Mouse (Mus musculus) midbrain, embryonic 10.5 days (tissue): ENCODE data around the gene Raph1. TPM values are rescaled to one million over a fixed set of nuclear protein-coding genes. Genes with fewer than 3 reads are reported as not detected.

Experiments used
- DNase-seq: peaks from one replicate; pipeline ENCODE4 v3.0.0-alpha.2; 2017; ENCODE audit warnings: low spot score
- H3K27ac ChIP-seq: fragments of 300-500 bp; sonication (generic); replicated peaks from 2 replicates; pipeline ENCODE4 v1.5.1; 2016; ENCODE audit warnings: mild to moderate bottlenecking
- H3K27me3 ChIP-seq: fragments of 300-500 bp; sonication (generic); 2 replicates; pipeline ENCODE4 v1.6.1; 2016; ENCODE audit warnings: low read depth, mild to moderate bottlenecking; ENCODE audit not compliant: poor library complexity, severe bottlenecking
- H3K36me3 ChIP-seq: fragments of 300-500 bp; sonication (generic); 2 replicates; pipeline ENCODE4 v1.6.1; 2016; ENCODE audit warnings: mild to moderate bottlenecking, moderate library complexity
- H3K4me1 ChIP-seq: fragments of 300-500 bp; sonication (generic); 2 replicates; pipeline ENCODE4 v1.6.1; 2016
- H3K4me3 ChIP-seq: fragments of 300-500 bp; sonication (generic); 2 replicates; pipeline ENCODE4 v1.5.1; 2016; ENCODE audit warnings: mild to moderate bottlenecking, moderate library complexity
- H3K9me3 ChIP-seq: fragments of 300-500 bp; sonication (generic); replicated peaks from 2 replicates; pipeline ENCODE4 v1.6.1; 2016; ENCODE audit warnings: mild to moderate bottlenecking
- WGBS: fragments of 180-500 bp; shearing (Covaris S2); methylation state at CpG from one replicate; pipeline ENCODE4 v1.1.7; 2016; 5-methylcytosine and 5-hydroxymethylcytosine counted together
- polyA plus RNA-seq: library from polyadenylated mRNA; unstranded; fragments of >200 nt; fragmentation: Nextera tagmentation; extraction: Ambion mirVana; gene quantifications from 2 replicates; pipeline ENCODE4 v1.2.1, GENCODE M21; 2016

Gene Raph1
- polyA plus RNA-seq, 1 experiment from 2014 or later = 19.9 TPM

DNA sequence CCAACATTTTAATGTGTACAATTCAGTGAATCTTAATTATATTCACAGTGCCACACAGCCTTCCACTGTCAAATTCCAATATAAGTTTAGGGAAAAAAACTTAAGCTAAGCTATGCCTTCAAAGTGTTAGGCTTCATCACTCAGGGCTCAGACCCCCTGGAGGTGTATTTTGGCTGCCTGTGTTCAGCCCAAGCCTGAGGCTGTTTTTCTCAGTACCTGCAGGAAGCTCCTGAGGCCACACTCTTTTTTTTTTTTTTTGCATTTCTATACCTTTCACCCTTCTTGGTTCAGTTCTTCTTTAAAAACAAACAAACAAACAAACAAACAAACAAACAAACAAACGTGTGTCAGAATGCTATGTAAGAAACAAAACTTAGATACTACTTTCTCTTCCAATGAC lies 23.2 kb downstream of the Raph1 start:
- Histone ChIP-seq H3K36me3 (peaks cover 18% of the 10 kb centered on the region), H3K27me3 (no peaks in the 10 kb centered on the region), H3K4me3 (no peak overlapping the region), H3K9me3 (peaks cover 15% of the 10 kb centered on the region), H3K27ac (no peak overlapping the region), H3K4me1 (no peaks in the 10 kb centered on the region)
- DNase-seq = no peak
- WGBS = 35% methylated on average over 1 of the region's 1 CpGs

GRCm38 (mm10) chr1:60539272-60539671 lies 27.6 kb downstream of the Raph1 start:
- Histone ChIP-seq H3K36me3 (no peaks in the 10 kb centered on the region), H3K27ac (no peak overlapping the region), H3K9me3 (no peaks in the 10 kb centered on the region), H3K4me1 (no peaks in the 10 kb centered on the region), H3K4me3 (no peak overlapping the region), H3K27me3 (no peaks in the 10 kb centered on the region)
- WGBS = 94% methylated on average over 3 of the region's 3 CpGs
- no peak for DNase-seq

GRCm38 (mm10) chr1:60534932-60535331 lies 32.0 kb downstream of the Raph1 start:
- no peaks in the 10 kb centered on the region for H3K27me3 ChIP-seq
- H3K9me3 ChIP-seq = no peaks in the 10 kb centered on the region
- peaks cover 31% of the 10 kb centered on the region for H3K36me3 ChIP-seq
- WGBS = 94% methylated on average over 2 of the region's 2 CpGs
- DNase-seq = no peak
- H3K4me3 ChIP-seq = no peak overlapping the region
- H3K27ac ChIP-seq = no peak overlapping the region
- no peaks in the 10 kb centered on the region for H3K4me1 ChIP-seq

- H3K4me3 ChIP-seq = no peak overlapping the region
- no peaks in the 10 kb centered on the region for H3K27me3 ChIP-seq
- 90% methylated on average over 2 of the region's 2 CpGs for WGBS
- no peaks in the 10 kb centered on the region for H3K4me1 ChIP-seq
- H3K36me3 ChIP-seq = peaks cover 71% of the 10 kb centered on the region
- H3K27ac ChIP-seq = no peak overlapping the region
- H3K9me3 ChIP-seq = no peaks in the 10 kb centered on the region
- DNase-seq = no peak
Observed at GRCm38 (mm10) chr1:60530636-60531035, 36.3 kb downstream of the Raph1 start.

GRCm38 (mm10) chr1:60530107-60530506 lies 36.8 kb downstream of the Raph1 start:
- H3K36me3 ChIP-seq = peaks cover 77% of the 10 kb centered on the region

DNA sequence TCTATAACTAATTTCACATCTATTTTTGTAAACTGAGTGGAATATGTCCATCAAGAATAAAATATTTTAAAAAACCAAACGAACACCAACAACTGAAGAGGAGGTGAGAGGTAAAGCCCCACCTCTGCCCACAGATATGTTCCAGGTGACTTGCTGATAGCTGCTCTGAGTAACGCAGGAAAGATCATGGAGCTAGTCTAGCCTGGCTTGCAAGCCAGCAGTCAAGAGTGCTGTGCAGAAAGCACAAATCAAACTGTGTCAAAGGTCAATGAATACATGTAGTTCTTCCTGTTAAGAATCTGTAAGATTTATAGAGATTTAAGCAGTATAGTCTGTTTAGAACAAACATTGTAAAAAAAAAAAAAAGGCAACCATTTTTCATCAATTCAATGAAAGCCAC lies 56.3 kb downstream of the Raph1 start:
- no peaks in the 10 kb centered on the region for H3K4me1 ChIP-seq
- H3K27ac ChIP-seq = no peak overlapping the region
- H3K27me3 ChIP-seq = no peaks in the 10 kb centered on the region
- H3K4me3 ChIP-seq = no peak overlapping the region
- no peak for DNase-seq
- 87% methylated on average over 2 of the region's 2 CpGs for WGBS
- peaks cover 27% of the 10 kb centered on the region for H3K36me3 ChIP-seq
- no peaks in the 10 kb centered on the region for H3K9me3 ChIP-seq

More at GRCm38 (mm10) chr1:60530107-60530506, 36.8 kb downstream of the Raph1 start:
- Histone ChIP-seq H3K27ac (no peak overlapping the region), H3K27me3 (no peaks in the 10 kb centered on the region), H3K4me3 (no peak overlapping the region), H3K4me1 (no peaks in the 10 kb centered on the region), H3K9me3 (no peaks in the 10 kb centered on the region)
- DNase-seq = no peak
- WGBS = 91% methylated on average over 6 of the region's 6 CpGs

- WGBS = 88% methylated on average over 5 of the region's 5 CpGs
- no peak overlapping the region for H3K4me3 ChIP-seq
- DNase-seq = no peak
- H3K4me1 ChIP-seq = no peaks in the 10 kb centered on the region
- peaks cover 45% of the 10 kb centered on the region for H3K36me3 ChIP-seq
- H3K9me3 ChIP-seq = no peaks in the 10 kb centered on the region
- no peak overlapping the region for H3K27ac ChIP-seq
- H3K27me3 ChIP-seq = no peaks in the 10 kb centered on the region
Observed at GRCm38 (mm10) chr1:60503456-60503855, 63.4 kb downstream of the Raph1 start.

DNA sequence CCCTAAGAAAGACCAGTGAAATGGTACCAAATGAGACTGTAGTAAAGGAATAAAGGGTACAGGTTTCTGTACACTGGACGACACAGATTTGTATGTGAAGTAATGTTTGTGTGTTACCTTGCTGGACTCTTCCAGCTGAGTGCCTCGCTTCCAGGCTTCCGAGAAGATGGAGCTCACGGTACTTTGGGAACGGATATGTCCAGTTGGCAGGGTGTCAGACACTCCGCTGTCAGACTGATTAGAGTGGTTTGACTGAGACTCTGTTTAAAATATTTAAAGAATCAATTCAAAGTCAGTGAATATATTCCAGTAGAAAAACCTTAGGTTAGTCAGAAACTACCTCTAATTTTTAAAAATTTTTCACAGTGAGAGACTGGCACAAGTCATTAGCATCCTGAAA lies 73.5 kb downstream of the Raph1 start:
- H3K27ac ChIP-seq = no peak overlapping the region
- peaks cover 98% of the 10 kb centered on the region for H3K36me3 ChIP-seq
- H3K9me3 ChIP-seq = no peaks in the 10 kb centered on the region
- no peak for DNase-seq
- no peak overlapping the region for H3K4me3 ChIP-seq
- no peaks in the 10 kb centered on the region for H3K4me1 ChIP-seq
- 93% methylated on average over 6 of the region's 6 CpGs for WGBS
- H3K27me3 ChIP-seq = no peaks in the 10 kb centered on the region

DNA sequence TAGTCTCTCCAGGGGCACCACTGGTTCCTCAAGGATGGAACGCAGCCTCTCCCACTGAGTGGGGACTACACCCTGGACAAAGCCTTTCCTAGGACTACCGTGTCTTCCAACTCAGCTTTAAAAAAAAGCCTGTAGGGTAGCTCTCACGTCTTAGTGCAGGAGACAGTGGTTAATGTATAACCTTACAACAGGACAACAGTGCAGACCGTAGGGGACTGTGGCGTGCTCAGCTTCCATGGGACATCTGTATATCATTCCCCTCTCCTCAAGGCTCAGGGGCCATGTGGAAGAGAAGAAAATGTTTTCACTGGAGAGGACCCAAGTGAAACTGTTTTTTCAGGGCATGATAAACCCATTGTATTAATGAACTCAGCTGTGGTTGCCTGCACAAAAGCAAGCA lies 74.5 kb downstream of the Raph1 start:
- Histone ChIP-seq H3K9me3 (no peaks in the 10 kb centered on the region), H3K36me3 (peaks cover 98% of the 10 kb centered on the region), H3K27ac (no peak overlapping the region), H3K4me3 (no peak overlapping the region), H3K4me1 (no peaks in the 10 kb centered on the region), H3K27me3 (no peaks in the 10 kb centered on the region)
- no peak for DNase-seq
- 92% methylated on average over 5 of the region's 5 CpGs for WGBS

DNA sequence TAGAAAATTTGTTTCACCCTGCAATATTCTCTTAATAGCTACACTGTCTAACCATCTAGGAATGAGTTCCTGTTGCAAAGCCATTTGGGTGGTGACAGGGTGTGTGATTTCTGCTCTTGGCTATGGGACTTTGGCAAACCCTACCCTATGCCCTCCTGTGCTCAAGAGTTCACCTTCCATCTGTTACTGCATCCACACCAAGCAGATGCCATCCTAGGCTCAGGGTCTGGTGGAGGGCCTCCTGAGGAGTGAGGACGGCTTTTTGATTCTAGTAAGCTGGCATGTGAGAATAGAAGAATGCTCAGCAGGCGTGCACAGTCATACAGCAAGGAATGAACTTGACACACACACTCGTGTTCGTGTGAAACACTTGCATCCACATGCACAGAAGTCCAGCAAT lies 76.4 kb downstream of the Raph1 start:
- no peak overlapping the region for H3K27ac ChIP-seq
- peaks cover 93% of the 10 kb centered on the region for H3K36me3 ChIP-seq
- 85% methylated on average over 4 of the region's 4 CpGs for WGBS
- H3K27me3 ChIP-seq = no peaks in the 10 kb centered on the region
- no peak overlapping the region for H3K4me3 ChIP-seq
- DNase-seq = no peak
- H3K4me1 ChIP-seq = no peaks in the 10 kb centered on the region
- no peaks in the 10 kb centered on the region for H3K9me3 ChIP-seq

- H3K9me3 ChIP-seq = no peaks in the 10 kb centered on the region
- no peak overlapping the region for H3K4me3 ChIP-seq
- no peaks in the 10 kb centered on the region for H3K27me3 ChIP-seq
- H3K4me1 ChIP-seq = no peaks in the 10 kb centered on the region
- DNase-seq = no peak
- H3K36me3 ChIP-seq = peaks cover 84% of the 10 kb centered on the region
- no peak overlapping the region for H3K27ac ChIP-seq
- WGBS = 93% methylated on average over 2 of the region's 2 CpGs
Observed at GRCm38 (mm10) chr1:60489660-60490059, 77.2 kb downstream of the Raph1 start.

DNA sequence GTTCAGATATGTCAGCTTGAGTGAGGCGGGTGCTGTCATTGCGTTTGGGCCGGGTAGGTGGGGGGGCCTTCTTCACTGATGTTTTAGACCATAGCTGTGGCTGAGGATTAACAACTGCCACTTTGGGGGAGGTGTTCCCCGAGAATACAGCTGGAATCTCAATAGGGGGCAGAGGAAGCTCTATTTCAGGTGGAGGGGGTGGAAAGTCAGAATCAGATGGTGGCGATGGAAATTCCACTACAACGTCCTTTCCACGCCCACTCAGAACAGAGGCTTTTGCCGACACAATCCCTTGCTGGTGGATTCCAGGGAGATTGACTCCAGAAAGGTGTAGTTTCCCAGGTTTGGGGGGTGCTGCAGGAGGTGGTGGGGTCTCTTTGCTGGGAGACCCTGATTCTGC lies 78.3 kb downstream of the Raph1 start:
- H3K4me3 ChIP-seq = no peak overlapping the region
- no peak for DNase-seq
- no peaks in the 10 kb centered on the region for H3K9me3 ChIP-seq
- 90% methylated on average over 8 of the region's 8 CpGs for WGBS
- H3K27ac ChIP-seq = no peak overlapping the region
- no peaks in the 10 kb centered on the region for H3K4me1 ChIP-seq
- H3K36me3 ChIP-seq = peaks cover 78% of the 10 kb centered on the region
- no peaks in the 10 kb centered on the region for H3K27me3 ChIP-seq

DNA sequence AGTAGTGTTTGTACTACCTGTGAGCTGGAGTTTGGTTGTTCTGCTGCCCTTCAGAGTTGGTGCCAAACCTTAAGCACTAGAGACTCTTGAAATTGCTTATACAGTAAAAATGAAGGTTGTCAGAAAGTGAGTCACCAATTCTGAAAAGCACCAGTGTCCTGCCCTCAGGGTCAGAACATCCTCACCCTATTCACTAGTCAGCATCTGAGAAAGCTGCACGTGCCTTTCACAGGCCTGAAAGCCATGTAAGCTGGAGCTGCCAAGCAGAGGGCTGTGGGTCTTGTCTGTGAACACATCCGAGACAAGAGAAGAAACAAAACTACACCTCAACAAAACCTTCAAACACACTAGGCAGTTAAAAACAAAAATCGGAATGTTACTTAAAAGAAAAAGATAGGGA lies 81.3 kb downstream of the Raph1 start:
- no peak for DNase-seq
- 83% methylated on average over 3 of the region's 3 CpGs for WGBS
- H3K27ac ChIP-seq = no peak overlapping the region
- H3K27me3 ChIP-seq = no peaks in the 10 kb centered on the region
- no peak overlapping the region for H3K4me3 ChIP-seq
- H3K4me1 ChIP-seq = no peaks in the 10 kb centered on the region
- H3K36me3 ChIP-seq = peaks cover 63% of the 10 kb centered on the region
- no peaks in the 10 kb centered on the region for H3K9me3 ChIP-seq

DNA sequence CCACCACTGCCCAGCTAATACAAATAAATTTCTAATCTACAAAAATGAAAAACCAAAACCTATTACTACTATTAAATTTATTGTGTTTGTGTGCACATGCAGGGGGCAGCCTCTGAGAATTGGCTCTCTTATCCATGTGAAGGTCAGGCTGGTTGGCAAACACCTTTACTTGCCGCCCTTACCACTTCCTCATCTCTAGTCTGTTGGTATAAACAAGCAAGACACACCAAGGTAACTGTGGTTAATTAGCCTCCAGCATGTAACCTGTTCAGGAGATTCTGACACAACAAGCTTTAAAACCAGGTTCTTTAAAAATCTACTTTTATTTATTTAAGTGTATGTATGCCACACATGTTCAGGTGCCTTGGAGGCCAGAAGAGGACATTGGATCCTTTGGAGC lies 84.0 kb downstream of the Raph1 start:
- 96% methylated on average over 1 of the region's 1 CpGs for WGBS
- H3K27ac ChIP-seq = no peak overlapping the region
- no peak overlapping the region for H3K4me3 ChIP-seq
- H3K4me1 ChIP-seq = no peaks in the 10 kb centered on the region
- peaks cover 56% of the 10 kb centered on the region for H3K36me3 ChIP-seq
- no peak for DNase-seq
- H3K27me3 ChIP-seq = no peaks in the 10 kb centered on the region
- no peaks in the 10 kb centered on the region for H3K9me3 ChIP-seq
